Mouse (Mus musculus): Measurements from ENCODE around the gene Sept10. TPM values are rescaled to one million over a fixed set of nuclear protein-coding genes. Genes with fewer than 3 reads are reported as not detected.
"Not testable (repeated sequence)": the region's sequence is repeated elsewhere in the genome, so short reads cannot be mapped to it uniquely, and the experiment has no call there.

Sept10 gene
- polyA plus RNA-seq, 1 experiment from 2014 or later = 32.4 TPM

- 94% methylated on average over 8 of the region's 8 CpGs for WGBS
- Histone ChIP-seq H3K4me2 (replicated peaks; ENCODE audit: low read depth, low read length) (no peak overlapping the region), H3K4me3 (ENCODE audit: low read depth, low read length) (no peak overlapping the region)
Observed at GRCm38 (mm10) chr10:59112755-59113154, 108.9 kb downstream of the Sept10 start.

GRCm38 (mm10) chr10:59110386-59110785 lies 111.3 kb downstream of the Sept10 start:
- WGBS = 95% methylated on average over 7 of the region's 7 CpGs

More at GRCm38 (mm10) chr10:59112755-59113154, 108.9 kb downstream of the Sept10 start:
- Histone ChIP-seq H3K36me3 (ENCODE audit: control insufficient read depth, insufficient read depth, low read length) (no peaks in the 10 kb centered on the region), H3K27me3 (ENCODE audit: control insufficient read depth, insufficient read depth, low read length) (no peaks in the 10 kb centered on the region), H3K9me3 (ENCODE audit: control insufficient read depth, low read length) (no peaks in the 10 kb centered on the region), H3K4me1 (replicated peaks; ENCODE audit: control insufficient read depth, insufficient read depth, low read length) (no peaks in the 10 kb centered on the region), H3K27ac (ENCODE audit: low read depth, low read length) (no peak overlapping the region), H3K9ac (ENCODE audit: low read depth, low read length) (no peak overlapping the region)
- ATAC-seq (ENCODE audit: low FRiP score) = no peak
- no peak for DNase-seq (ENCODE audit: low spot score)

GRCm38 (mm10) chr10:59109015-59109414 lies 112.6 kb downstream of the Sept10 start:
- no peak overlapping the region for H3K27ac ChIP-seq (ENCODE audit: low read depth, low read length)
- 29% methylated on average over 2 of the region's 2 CpGs for WGBS
- ATAC-seq (ENCODE audit: low FRiP score) (no peak), DNase-seq (ENCODE audit: low spot score) (peak; percentile 81)
- H3K27me3 ChIP-seq (ENCODE audit: control insufficient read depth, insufficient read depth, low read length) = no peaks in the 10 kb centered on the region
- H3K36me3 ChIP-seq (ENCODE audit: control insufficient read depth, insufficient read depth, low read length) = no peaks in the 10 kb centered on the region
- H3K4me3 ChIP-seq (ENCODE audit: low read depth, low read length) = no peak overlapping the region
- no peaks in the 10 kb centered on the region for H3K9me3 ChIP-seq (ENCODE audit: control insufficient read depth, low read length)
- no peak overlapping the region for H3K4me2 ChIP-seq (replicated peaks; ENCODE audit: low read depth, low read length)
- H3K4me1 ChIP-seq (replicated peaks; ENCODE audit: control insufficient read depth, insufficient read depth, low read length) = no peaks in the 10 kb centered on the region
- no peak overlapping the region for H3K9ac ChIP-seq (ENCODE audit: low read depth, low read length)

More at GRCm38 (mm10) chr10:59110386-59110785, 111.3 kb downstream of the Sept10 start:
- Histone ChIP-seq H3K4me1 (replicated peaks; ENCODE audit: control insufficient read depth, insufficient read depth, low read length) (no peaks in the 10 kb centered on the region), H3K9me3 (ENCODE audit: control insufficient read depth, low read length) (no peaks in the 10 kb centered on the region), H3K4me3 (ENCODE audit: low read depth, low read length) (no peak overlapping the region), H3K9ac (ENCODE audit: low read depth, low read length) (no peak overlapping the region), H3K27me3 (ENCODE audit: control insufficient read depth, insufficient read depth, low read length) (no peaks in the 10 kb centered on the region), H3K4me2 (replicated peaks; ENCODE audit: low read depth, low read length) (no peak overlapping the region), H3K27ac (ENCODE audit: low read depth, low read length) (no peak overlapping the region), H3K36me3 (ENCODE audit: control insufficient read depth, insufficient read depth, low read length) (no peaks in the 10 kb centered on the region)
- ATAC-seq (ENCODE audit: low FRiP score) = no peak
- DNase-seq (ENCODE audit: low spot score) = no peak

DNA sequence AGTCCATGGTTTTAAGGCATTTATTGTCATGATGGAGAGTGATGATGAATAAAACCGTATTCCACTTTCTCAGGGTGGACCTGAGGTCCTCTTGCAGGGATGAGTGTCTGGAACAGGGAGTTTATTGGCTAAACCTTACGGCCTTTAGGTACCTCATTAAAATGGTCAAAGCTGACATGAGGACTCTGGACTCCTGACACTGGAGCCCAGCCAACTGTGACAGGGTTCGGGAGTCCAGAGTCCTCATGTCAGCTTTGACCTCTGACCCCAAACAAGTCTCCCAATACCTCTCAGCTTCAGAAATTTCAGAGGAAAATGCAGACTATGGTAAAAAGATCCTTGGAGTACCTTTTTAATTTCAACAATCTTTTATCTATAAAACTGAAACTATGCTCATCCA lies 115.0 kb downstream of the Sept10 start:
- H3K27me3 ChIP-seq (ENCODE audit: control insufficient read depth, insufficient read depth, low read length) = no peaks in the 10 kb centered on the region
- H3K9ac ChIP-seq (ENCODE audit: low read depth, low read length) = no peak overlapping the region
- no peak for DNase-seq (ENCODE audit: low spot score)
- no peaks in the 10 kb centered on the region for H3K36me3 ChIP-seq (ENCODE audit: control insufficient read depth, insufficient read depth, low read length)
- ATAC-seq (ENCODE audit: low FRiP score) = no peak
- H3K4me3 ChIP-seq (ENCODE audit: low read depth, low read length) = no peak overlapping the region
- no peak overlapping the region for H3K4me2 ChIP-seq (replicated peaks; ENCODE audit: low read depth, low read length)
- H3K9me3 ChIP-seq (ENCODE audit: control insufficient read depth, low read length) = no peaks in the 10 kb centered on the region
- no peaks in the 10 kb centered on the region for H3K4me1 ChIP-seq (replicated peaks; ENCODE audit: control insufficient read depth, insufficient read depth, low read length)
- WGBS = 85% methylated on average over 3 of the region's 3 CpGs
- no peak overlapping the region for H3K27ac ChIP-seq (ENCODE audit: low read depth, low read length)

DNA sequence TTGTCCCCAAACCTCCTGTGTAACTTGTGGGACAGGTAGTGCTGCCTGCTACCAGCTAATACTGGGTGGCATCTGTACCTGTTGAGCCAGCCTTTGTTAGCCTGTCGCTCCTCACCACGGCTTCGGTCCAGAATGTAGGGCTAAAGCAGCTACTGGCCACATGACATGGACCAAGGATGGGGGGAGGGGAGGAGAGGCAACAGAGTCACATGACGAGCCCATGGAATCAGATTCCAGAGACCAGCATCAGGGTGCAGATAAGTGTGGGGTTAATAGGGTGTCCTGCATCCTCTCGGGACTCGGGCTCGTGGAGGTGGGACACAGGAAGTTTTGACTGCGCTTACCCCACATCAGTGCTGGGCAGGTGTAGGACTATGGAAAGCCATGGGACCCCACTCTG lies 115.8 kb downstream of the Sept10 start:
- 87% methylated on average over 8 of the region's 8 CpGs for WGBS

GRCm38 (mm10) chr10:59104683-59105082 lies 117.0 kb downstream of the Sept10 start:
- no peak for ATAC-seq (ENCODE audit: low FRiP score)
- WGBS = 93% methylated on average over 5 of the region's 5 CpGs

More for the DNA sequence above, 115.8 kb downstream of the Sept10 start:
- Histone ChIP-seq H3K27ac (ENCODE audit: low read depth, low read length) (no peak overlapping the region), H3K4me3 (ENCODE audit: low read depth, low read length) (no peak overlapping the region), H3K9ac (ENCODE audit: low read depth, low read length) (no peak overlapping the region), H3K4me2 (replicated peaks; ENCODE audit: low read depth, low read length) (no peak overlapping the region), H3K36me3 (ENCODE audit: control insufficient read depth, insufficient read depth, low read length) (no peaks in the 10 kb centered on the region), H3K27me3 (ENCODE audit: control insufficient read depth, insufficient read depth, low read length) (no peaks in the 10 kb centered on the region), H3K9me3 (ENCODE audit: control insufficient read depth, low read length) (no peaks in the 10 kb centered on the region), H3K4me1 (replicated peaks; ENCODE audit: control insufficient read depth, insufficient read depth, low read length) (no peaks in the 10 kb centered on the region)
- ATAC-seq (ENCODE audit: low FRiP score) (no peak), DNase-seq (ENCODE audit: low spot score) (no peak)

DNA sequence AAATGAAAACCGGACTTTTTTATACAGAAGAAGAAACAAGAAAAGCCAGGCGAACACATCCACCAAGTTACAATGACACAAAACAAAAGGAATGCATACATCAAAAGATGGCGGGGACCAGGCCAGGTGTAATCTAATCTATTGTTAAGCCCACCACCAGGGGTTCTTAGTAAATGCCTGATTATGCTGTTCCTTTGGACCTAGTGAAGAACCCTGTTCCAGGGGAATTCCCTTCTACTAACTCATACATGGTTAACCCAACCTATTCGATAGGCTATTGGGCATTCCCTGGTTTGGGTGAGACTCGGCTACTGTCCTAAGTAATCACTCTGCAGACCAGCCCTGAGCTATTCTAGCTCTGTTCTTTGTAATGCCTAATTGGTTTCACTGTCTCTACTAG lies 118.6 kb downstream of the Sept10 start:
- ATAC-seq (ENCODE audit: low FRiP score); H3K27me3 ChIP-seq (ENCODE audit: control insufficient read depth, insufficient read depth, low read length); H3K4me2 ChIP-seq (replicated peaks; ENCODE audit: low read depth, low read length); H3K4me3 ChIP-seq (ENCODE audit: low read depth, low read length); DNase-seq (ENCODE audit: low spot score); H3K9ac ChIP-seq (ENCODE audit: low read depth, low read length); H3K36me3 ChIP-seq (ENCODE audit: control insufficient read depth, insufficient read depth, low read length); H3K4me1 ChIP-seq (replicated peaks; ENCODE audit: control insufficient read depth, insufficient read depth, low read length); H3K27ac ChIP-seq (ENCODE audit: low read depth, low read length); H3K9me3 ChIP-seq (ENCODE audit: control insufficient read depth, low read length): not testable (repeated sequence)
- 89% methylated on average over 5 of the region's 5 CpGs for WGBS

More at GRCm38 (mm10) chr10:59104683-59105082, 117.0 kb downstream of the Sept10 start:
- Histone ChIP-seq H3K27ac (ENCODE audit: low read depth, low read length) (no peak overlapping the region), H3K9me3 (ENCODE audit: control insufficient read depth, low read length) (no peaks in the 10 kb centered on the region), H3K4me1 (replicated peaks; ENCODE audit: control insufficient read depth, insufficient read depth, low read length) (no peaks in the 10 kb centered on the region), H3K9ac (ENCODE audit: low read depth, low read length) (no peak overlapping the region), H3K36me3 (ENCODE audit: control insufficient read depth, insufficient read depth, low read length) (no peaks in the 10 kb centered on the region), H3K27me3 (ENCODE audit: control insufficient read depth, insufficient read depth, low read length) (no peaks in the 10 kb centered on the region), H3K4me3 (ENCODE audit: low read depth, low read length) (no peak overlapping the region), H3K4me2 (replicated peaks; ENCODE audit: low read depth, low read length) (no peak overlapping the region)
- DNase-seq (ENCODE audit: low spot score) = no peak

DNA sequence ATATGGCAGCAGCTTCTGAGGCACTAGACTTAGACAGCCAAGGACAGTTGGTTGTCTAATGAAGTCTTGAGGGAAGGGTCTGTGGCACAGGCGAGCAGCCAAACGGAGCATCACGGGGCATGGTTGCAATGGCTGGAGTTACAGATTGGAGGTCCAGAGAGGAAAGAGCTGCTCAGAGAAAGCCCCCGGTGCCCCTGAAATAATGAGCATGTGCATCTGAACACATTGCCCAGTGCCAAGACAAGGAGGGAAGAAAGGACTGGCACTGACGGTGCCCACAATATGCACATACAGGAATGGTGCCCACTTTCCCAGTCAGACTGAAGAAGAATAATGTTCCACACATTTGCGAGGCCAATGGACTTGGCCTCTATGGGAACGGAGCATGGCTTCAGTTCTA lies 129.7 kb downstream of the Sept10 start:
- WGBS = 87% methylated on average over 7 of the region's 7 CpGs
- H3K27ac ChIP-seq (ENCODE audit: low read depth, low read length) = no peak overlapping the region
- ATAC-seq (ENCODE audit: low FRiP score) (no peak), DNase-seq (ENCODE audit: low spot score) (no peak)
- no peak overlapping the region for H3K4me2 ChIP-seq (replicated peaks; ENCODE audit: low read depth, low read length)
- no peak overlapping the region for H3K4me3 ChIP-seq (ENCODE audit: low read depth, low read length)
- no peaks in the 10 kb centered on the region for H3K9me3 ChIP-seq (ENCODE audit: control insufficient read depth, low read length)
- H3K27me3 ChIP-seq (ENCODE audit: control insufficient read depth, insufficient read depth, low read length) = no peaks in the 10 kb centered on the region
- no peaks in the 10 kb centered on the region for H3K36me3 ChIP-seq (ENCODE audit: control insufficient read depth, insufficient read depth, low read length)
- H3K9ac ChIP-seq (ENCODE audit: low read depth, low read length) = no peak overlapping the region
- peaks cover 9% of the 10 kb centered on the region for H3K4me1 ChIP-seq (replicated peaks; ENCODE audit: control insufficient read depth, insufficient read depth, low read length)

Measured in hindbrain, embryonic 11.5 days (tissue).